ENCODE assay signal across 15 mouse cellular contexts in genomic region chr17:4198001-4198400, GRCm38 (mm10).
"Had no signal": no experiment of that assay in that cellular context is flagged by ENCODE, and none has a peak within 500 bp of the region (broad histone marks: within the 10 kb centered on the region; RNA-seq: fewer than 3 reads in every experiment).

No protein-coding gene starts in this region.

- H3K9me3 ChIP-seq: liver, embryonic 15.5 days; megakaryocyte, embryonic 14.5 days; midbrain, embryonic 12.5 days; midbrain, embryonic 15.5 days; neural tube, embryonic 12.5 days; stomach, embryonic 15.5 days had no signal

- H3K4me3 ChIP-seq: liver, embryonic 15.5 days; megakaryocyte, embryonic 14.5 days; midbrain, embryonic 12.5 days; midbrain, embryonic 15.5 days; neural tube, embryonic 12.5 days; stomach, embryonic 15.5 days had no signal

- H3K9ac ChIP-seq: liver, embryonic 15.5 days; liver, postnatal 0 days; midbrain, embryonic 12.5 days; midbrain, embryonic 15.5 days; neural tube, embryonic 12.5 days; stomach, embryonic 15.5 days had no signal

- H3K4me2 ChIP-seq: liver, embryonic 15.5 days; midbrain, embryonic 12.5 days; midbrain, embryonic 15.5 days; neural tube, embryonic 12.5 days; stomach, embryonic 15.5 days had no signal

- DNase-seq: liver, postnatal 0 days; lung, postnatal 14 days; lung, postnatal 36 days; right cerebral cortex, postnatal 14 days; thymus, adult 2 months; thymus, postnatal 25 days; thymus, postnatal 4 days had no signal

- H3K27me3 ChIP-seq: liver, embryonic 15.5 days; midbrain, embryonic 12.5 days; midbrain, embryonic 15.5 days; neural tube, embryonic 12.5 days; stomach, embryonic 15.5 days had no signal

- ATAC-seq: liver, postnatal 0 days; midbrain, embryonic 15.5 days had no signal

- H3K36me3 ChIP-seq: liver, embryonic 15.5 days; midbrain, embryonic 12.5 days; midbrain, embryonic 15.5 days; neural tube, embryonic 12.5 days; stomach, embryonic 15.5 days had no signal

- H3K27ac ChIP-seq: liver, embryonic 15.5 days; macrophage; midbrain, embryonic 12.5 days; midbrain, embryonic 15.5 days; neural tube, embryonic 12.5 days; stomach, postnatal 0 days had no signal

- H3K4me1 ChIP-seq: liver, embryonic 15.5 days; midbrain, embryonic 12.5 days; midbrain, embryonic 15.5 days; neural tube, embryonic 12.5 days had no signal
